Mouse (Mus musculus): Measurements from ENCODE around the gene Trpm1.

The Trpm1 gene

GRCm38 (mm10) chr7:64236521-64236920, 82.9 kb downstream of the Trpm1 start:
- DNase-seq: no peak

GRCm38 (mm10) chr7:64237747-64238146, 84.1 kb downstream of the Trpm1 start:
- no peak for DNase-seq

DNA sequence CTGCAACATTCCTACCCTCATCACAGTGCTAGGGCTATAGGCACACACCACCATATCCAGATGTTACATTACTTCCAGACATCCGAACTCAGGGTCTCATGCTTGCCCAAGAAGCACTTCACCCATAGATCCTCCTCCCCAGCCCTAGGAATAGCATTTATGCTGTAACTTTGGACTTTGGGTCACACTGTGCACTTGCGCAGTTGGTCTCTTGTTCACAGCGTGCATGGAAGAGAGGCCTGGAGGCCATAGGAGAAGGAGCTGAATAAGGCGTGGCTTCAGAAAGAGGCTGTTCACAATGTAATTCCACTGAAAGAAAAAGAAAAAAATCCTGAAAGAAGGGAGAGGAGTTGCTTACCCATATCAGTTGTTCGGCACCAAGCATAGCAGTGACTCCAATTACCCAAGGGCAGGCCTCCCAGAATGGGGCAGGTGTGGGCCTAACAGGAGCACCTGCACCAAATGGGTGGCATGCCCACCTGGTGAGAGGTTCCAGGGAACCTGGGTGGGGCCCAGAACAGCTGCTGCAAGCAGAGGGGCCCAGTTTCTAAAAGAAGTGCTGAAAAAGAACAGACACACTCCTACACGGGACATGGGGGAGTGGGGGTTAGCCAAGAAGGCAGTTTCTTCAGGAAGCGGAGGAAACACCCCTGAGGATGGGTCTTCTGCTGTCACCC, 84.9 kb downstream of the Trpm1 start:
- DNase-seq: no peak

GRCm38 (mm10) chr7:64239138-64239805, 85.6 kb downstream of the Trpm1 start:
- no peak for DNase-seq

- no peak for DNase-seq
Observed at GRCm38 (mm10) chr7:64239806-64240315, 86.2 kb downstream of the Trpm1 start.

GRCm38 (mm10) chr7:64242424-64242823, 88.8 kb downstream of the Trpm1 start:
- no peak for DNase-seq

- no peak for DNase-seq
Observed at GRCm38 (mm10) chr7:64244371-64244770, 90.7 kb downstream of the Trpm1 start.

- DNase-seq: no peak
Observed at GRCm38 (mm10) chr7:64246713-64247112, 93.1 kb downstream of the Trpm1 start.

DNA sequence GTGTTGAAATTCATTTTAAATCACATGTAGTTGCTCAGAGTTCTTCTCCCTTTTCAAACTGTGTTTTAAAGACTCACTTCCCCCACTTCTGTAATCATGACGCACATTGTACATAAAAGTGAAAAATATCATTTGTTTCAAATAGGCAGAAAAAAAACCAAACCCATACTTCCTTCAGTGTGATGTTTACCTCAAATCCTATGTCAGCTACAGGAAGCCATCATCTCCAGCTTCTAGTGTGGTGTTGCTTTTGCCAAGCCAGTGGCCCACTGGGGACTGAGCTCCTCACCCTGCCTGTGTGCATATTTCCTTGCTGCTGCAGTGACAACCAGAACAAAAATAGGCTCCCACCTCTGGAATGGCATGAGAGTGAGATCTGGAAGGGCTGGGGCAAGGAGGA, 94.7 kb downstream of the Trpm1 start:
- DNase-seq: no peak

DNA sequence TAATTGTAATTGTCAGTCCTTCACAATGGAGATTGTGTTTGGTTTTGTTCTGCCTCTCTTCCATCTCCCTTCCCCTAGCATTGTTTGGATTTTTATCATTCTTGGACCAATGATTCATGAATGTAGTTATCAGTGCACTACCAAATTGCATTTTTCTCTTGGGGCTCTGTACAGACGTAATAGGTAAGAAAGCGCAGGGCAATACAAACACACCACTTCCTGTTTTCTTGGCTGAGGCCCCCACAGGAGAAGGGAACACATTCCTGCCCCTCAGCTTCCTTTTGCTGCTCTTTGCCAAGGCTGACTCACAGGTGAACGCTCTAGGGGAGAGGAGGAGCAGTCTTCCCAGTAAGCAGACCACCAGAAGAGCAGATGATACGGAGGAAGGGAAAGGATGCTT, 96.1 kb downstream of the Trpm1 start:
- DNase-seq: no peak

- no peak for DNase-seq
Observed at GRCm38 (mm10) chr7:64250417-64250816, 96.8 kb downstream of the Trpm1 start.

DNA sequence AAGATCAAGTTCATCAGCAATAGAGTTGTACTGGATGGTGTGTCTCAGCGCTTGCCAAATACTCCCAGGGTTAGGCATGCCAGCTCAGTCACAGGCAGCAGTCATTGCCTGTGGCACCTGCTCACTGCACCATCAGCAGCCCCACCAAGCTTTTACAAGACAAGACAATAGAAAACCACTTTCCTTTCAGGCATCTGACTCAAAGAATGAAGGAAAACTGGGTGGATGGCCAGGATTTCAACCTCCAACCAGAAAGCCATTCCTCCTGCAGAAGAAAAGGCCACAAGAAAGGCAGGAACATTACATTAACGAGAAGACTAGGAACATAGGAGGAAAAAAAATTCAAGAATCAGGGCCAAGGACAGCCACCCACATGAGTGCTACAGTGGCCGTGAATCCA, 100.1 kb downstream of the Trpm1 start:
- DNase-seq: no peak

- DNase-seq: no peak
Observed at GRCm38 (mm10) chr7:64265502-64266279, 112.1 kb downstream of the Trpm1 start.

- DNase-seq: no peak
Observed at GRCm38 (mm10) chr7:64266587-64266986, 113.0 kb downstream of the Trpm1 start.

- DNase-seq: no peak
Observed at GRCm38 (mm10) chr7:64271926-64272325, 118.3 kb downstream of the Trpm1 start.

GRCm38 (mm10) chr7:64275518-64275917, 121.9 kb downstream of the Trpm1 start:
- no peak for DNase-seq

GRCm38 (mm10) chr7:64276921-64277320, 123.3 kb downstream of the Trpm1 start:
- no peak for DNase-seq

DNA sequence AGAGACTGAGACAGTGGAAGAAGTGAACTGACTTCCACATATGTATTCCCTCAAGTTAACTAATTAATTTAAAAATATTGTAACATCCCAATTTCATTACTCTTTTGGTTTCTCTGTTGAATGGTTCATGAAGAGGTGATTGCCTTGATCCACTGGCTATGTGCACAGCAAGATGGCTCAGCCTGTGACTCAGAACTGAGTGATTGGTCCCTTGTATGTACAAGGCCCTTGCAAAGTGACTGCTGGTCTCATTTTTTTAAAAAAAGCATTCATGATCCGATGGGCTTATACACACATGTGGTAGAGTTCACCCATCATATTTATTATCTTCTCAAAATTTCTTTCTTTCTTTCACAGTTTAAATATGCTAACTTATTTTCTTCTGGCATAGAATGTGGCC, 124.9 kb downstream of the Trpm1 start:
- DNase-seq: no peak

DNA sequence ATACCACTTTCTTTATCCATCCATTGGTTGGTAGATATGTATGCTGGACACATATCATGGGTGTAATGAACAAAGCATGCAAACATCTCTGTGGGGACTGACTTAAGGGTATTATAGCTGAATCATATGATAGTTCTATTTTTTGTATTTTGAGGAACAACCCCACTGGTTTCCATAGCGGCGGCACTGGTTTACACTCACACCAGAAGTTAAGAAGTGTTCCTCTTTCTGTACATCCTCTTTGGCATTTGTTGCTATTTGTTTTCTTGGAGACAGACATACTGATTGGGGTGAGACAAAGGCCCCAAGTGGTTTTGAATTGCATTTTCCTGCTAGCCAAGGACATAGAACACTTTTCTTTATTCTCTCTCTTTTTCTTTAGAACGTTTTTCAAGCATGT, 125.9 kb downstream of the Trpm1 start:
- DNase-seq: no peak

- no peak for DNase-seq
Observed at GRCm38 (mm10) chr7:64286566-64286965, 132.9 kb downstream of the Trpm1 start.

DNA sequence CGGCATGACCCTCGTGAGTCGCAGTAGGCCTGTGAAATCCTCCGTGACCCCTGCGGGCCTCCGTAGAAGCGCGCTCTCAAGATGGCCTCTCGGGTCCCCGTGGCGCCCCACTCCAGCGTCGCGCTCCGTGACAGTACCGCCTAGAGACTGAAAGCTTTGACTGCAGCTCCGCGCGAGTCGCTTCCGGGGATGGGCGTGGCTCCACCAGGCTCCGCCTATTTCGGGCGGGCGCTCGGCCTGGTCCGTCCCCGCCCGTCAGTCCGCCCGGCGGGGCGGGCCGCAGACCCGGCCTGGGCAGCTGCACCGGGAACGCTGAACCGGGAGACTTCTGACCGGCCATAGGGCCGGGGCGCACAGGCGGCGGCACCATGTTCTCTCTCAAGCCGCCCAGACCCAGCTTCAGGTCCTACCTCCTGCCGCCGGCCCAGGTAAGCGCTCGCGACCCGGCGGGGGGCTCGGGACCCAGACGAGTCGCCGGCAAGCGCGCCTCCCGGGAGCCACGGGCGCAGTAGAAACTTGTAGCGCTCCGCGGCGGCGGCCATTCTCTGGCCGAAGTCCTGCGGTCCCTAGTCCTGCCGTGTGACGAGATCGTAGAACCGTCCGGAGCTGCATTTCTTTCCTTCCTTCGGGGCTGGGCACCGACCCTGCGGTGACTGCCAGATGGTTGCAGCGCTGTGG, 133.9 kb downstream of the Trpm1 start, which contains the start of gene Mtmr10:
Gene Mtmr10, plus strand, starts transcription at position 240 of the 678 bp plus-strand sequence.
- DNase-seq: peak; percentile 97

DNA sequence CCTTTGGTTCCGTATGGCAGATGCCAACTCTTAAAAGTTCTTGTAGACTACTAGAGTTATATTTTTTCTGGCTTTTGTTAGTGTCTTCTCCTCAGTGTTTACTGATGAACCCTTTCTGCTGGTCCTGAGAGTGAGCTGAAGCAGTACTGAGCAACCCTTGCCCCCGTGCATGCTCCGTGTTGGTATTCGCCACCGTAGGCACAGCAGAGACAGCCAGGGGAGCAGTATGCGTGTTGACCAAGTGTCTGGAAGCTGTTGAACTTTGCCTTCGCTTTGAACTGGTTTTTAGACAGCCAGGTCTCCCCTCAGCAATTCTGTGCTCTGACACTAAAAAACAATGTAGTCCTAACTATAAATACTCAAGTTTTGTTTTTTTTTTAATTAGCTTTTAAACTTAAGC, 135.8 kb downstream of the Trpm1 start:
- no peak for DNase-seq

- DNase-seq: no peak
Observed at GRCm38 (mm10) chr7:64290431-64290830, 136.8 kb downstream of the Trpm1 start.

Data from cerebellum, adult 8-10 months (tissue).